Mouse (Mus musculus): ENCODE measurements around the gene Kdm2b. TPM values are rescaled to one million over a fixed set of nuclear protein-coding genes. Genes with fewer than 3 reads are reported as not detected.

Gene Kdm2b
- polyA plus RNA-seq, 1 experiment from 2014 or later = 101 TPM

DNA sequence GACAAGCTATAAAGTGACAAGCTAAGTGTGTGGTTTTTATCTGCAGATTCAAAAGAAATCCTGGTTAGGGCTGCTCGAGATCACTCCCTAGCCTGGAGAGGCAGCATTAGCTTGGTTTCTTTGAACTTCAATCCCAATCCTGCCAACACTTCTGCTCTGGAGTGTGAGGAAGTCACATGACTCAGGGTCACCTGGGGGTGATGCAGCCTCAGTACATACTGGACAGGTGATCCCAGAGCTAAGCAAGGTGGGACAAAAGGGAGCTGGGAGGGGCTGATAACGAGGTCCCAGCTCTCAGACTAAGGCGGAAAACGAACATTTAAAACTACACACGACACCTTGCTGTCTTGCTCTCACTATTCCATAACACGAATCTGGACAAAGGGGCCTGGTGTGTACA is 24.8 kb downstream of the Kdm2b start:
- H3K4me3 ChIP-seq = no peak overlapping the region
- H3K36me3 ChIP-seq = no peaks in the 10 kb centered on the region
- no peak overlapping the region for H3K27ac ChIP-seq
- no peaks in the 10 kb centered on the region for H3K9me3 ChIP-seq
- H3K4me1 ChIP-seq (replicated peaks) = no peaks in the 10 kb centered on the region
- no peak overlapping the region for H3K9ac ChIP-seq
- H3K27me3 ChIP-seq = no peaks in the 10 kb centered on the region
- WGBS = 94% methylated on average over 6 of the region's 6 CpGs
- ATAC-seq (ENCODE audit: low FRiP score) = no peak
- no peak overlapping the region for H3K4me2 ChIP-seq

DNA sequence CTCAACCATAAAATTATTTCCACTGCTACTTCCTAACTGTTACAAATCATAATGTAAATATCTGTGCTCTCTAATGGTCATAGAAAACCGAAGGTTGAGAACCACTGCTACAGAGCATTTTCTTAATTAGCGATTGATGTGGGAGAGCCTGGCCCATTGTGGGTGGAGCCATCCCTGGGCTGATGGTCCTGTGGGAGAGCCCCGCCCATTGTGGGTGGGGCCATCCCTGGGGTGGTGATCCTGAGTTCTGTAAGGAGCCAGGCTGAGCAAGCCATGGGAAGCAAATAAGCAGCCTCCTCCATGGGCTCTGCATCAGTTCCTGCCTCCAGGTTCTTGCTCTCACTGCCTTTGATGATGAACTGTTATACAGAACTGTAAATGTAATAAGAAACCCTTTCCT is 27.7 kb downstream of the Kdm2b start:
- H3K4me3 ChIP-seq = no peak overlapping the region
- no peaks in the 10 kb centered on the region for H3K36me3 ChIP-seq
- no peak overlapping the region for H3K27ac ChIP-seq
- no peaks in the 10 kb centered on the region for H3K9me3 ChIP-seq
- peaks cover 15% of the 10 kb centered on the region for H3K4me1 ChIP-seq (replicated peaks)
- 64% methylated on average over 3 of the region's 3 CpGs for WGBS
- no peak overlapping the region for H3K9ac ChIP-seq
- no peaks in the 10 kb centered on the region for H3K27me3 ChIP-seq
- H3K4me2 ChIP-seq = no peak overlapping the region
- ATAC-seq (ENCODE audit: low FRiP score) = no peak

DNA sequence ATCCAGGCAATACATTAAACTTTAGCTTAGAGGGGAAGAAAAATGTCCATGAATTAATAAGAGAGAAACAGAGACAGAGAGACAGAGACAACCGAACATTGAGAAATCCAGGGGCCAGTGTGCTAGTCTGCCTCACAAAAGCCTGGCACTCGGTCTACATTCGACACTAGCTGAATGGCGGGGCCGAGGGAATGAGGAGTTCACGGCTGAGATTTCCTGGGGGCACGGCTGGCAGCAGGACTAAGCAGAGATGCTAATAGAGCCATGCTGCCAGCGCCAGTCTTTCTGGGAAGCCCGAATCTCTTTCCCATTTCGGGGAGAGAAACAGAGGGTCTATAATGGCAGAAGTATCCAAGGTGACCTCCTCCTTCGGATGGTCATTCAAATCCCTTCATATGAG is 30.2 kb downstream of the Kdm2b start:
- Histone ChIP-seq H3K9ac (no peak overlapping the region), H3K27me3 (peaks cover 3% of the 10 kb centered on the region; the same call in 1 of the 2 replicates), H3K9me3 (no peaks in the 10 kb centered on the region), H3K4me2 (no peak overlapping the region), H3K36me3 (no peaks in the 10 kb centered on the region), H3K4me1 (replicated peaks) (peaks cover 24% of the 10 kb centered on the region), H3K4me3 (no peak overlapping the region), H3K27ac (no peak overlapping the region)
- ATAC-seq (ENCODE audit: low FRiP score) = no peak
- 65% methylated on average over 11 of the region's 11 CpGs for WGBS

DNA sequence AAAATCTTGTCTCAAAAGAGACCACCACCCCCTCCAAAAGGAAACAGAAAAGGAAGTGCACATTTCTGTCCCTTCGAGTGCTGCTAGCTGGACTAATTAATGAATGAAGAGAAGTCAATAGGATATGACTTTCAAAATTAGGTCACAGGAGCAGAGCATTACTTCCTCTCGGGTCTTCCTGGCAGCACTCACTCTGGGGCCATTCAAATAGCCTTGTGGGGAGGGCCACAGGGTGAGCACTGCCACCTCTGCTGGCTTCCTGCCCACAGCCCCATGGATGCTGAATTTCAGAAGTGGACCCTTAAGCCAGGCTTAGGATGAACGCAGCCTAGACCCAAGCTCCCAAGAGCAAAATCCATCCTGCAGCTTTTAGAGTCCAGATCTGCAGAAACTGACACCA is 33.6 kb downstream of the Kdm2b start:
- H3K4me3 ChIP-seq = no peak overlapping the region
- no peaks in the 10 kb centered on the region for H3K9me3 ChIP-seq
- H3K36me3 ChIP-seq = no peaks in the 10 kb centered on the region
- H3K9ac ChIP-seq = no peak overlapping the region
- peaks cover 28% of the 10 kb centered on the region for H3K27me3 ChIP-seq
- 69% methylated on average over 3 of the region's 3 CpGs for WGBS
- H3K27ac ChIP-seq = no peak overlapping the region
- peaks cover 44% of the 10 kb centered on the region for H3K4me1 ChIP-seq (replicated peaks)
- H3K4me2 ChIP-seq = no peak overlapping the region
- no peak for ATAC-seq (ENCODE audit: low FRiP score)

DNA sequence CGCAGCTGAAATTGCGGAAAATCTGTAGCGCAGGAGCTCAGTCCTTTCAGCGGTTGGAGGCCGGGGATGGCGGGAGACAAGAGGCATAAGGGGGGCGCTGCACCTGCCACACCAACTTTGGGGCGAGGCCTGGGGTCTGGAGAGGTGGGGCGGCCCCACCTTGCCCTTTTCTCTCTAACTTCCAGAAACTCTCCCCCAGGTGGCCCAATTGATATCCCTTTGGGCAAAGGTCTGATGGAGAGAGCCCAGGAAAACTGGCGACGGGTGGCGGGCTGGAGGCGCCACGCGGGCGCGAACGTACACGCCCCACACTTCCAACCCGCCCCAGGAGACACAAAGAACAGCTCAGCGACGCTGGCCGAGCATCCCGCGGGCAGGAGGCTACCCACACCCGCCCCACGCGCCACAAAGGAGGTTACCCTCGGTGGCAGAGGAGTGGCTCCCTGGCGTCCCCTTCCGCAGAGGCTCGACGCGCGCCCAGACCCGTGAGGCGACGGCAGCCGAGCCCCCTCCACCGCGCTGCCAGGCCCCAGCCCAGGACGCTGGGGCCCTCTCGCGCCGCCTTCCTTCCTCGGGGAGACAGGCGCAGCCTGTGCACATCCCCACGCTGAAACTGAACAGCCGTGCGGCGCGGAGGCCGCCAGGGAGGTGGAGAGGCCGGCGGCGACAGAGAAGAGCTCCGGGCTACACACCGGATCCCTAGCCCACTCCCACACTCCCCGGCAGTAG is 37.5 kb downstream of the Kdm2b start:
- peak overlapping the region; percentile 60 for H3K27ac ChIP-seq

DNA sequence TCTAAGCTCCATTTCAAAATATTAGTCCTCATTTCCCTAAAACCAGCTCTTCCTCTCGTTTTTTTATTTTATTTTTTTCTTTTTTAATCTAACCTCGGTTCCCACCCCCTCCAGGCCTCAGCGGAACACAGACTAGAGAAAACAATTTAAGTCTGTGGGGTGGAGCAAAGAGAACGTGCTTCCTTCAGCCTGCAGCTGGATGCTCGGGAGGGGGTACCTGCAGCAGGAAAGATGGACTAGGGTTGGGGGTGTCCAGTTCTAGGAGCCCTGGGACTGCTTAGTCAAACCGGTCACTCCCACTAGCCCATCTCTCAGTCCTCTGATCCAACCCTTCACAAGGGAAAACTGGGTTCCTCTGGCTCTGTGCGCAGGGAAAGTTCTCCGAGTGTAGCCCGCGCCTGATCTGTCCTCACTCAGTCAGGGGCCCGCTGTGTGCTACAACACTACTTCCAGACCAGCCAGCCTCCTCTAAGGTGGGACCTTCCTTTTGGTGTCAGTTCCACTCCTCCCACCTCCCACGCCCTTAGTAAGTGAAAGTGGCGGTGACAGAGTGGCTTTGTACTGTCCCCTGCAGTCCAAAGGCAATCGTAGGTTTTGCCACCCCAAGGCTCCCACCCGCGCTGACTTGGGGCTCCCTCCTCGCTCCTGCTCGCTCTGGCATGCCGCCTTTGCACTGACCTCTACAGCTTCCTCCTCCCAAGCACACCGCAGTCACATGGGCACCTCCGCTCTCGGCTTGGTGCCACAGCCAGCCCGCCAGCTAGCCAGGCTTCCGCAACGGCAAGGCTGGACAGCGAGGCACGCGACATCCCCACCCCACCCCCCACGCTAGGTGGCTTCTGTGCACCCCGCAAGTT is 38.3 kb downstream of the Kdm2b start:
- Histone ChIP-seq H3K36me3 (no peaks in the 10 kb centered on the region), H3K9ac (peak overlapping the region; percentile 74), H3K4me1 (replicated peaks) (peaks cover 36% of the 10 kb centered on the region), H3K27me3 (peaks cover 28% of the 10 kb centered on the region), H3K4me2 (peak overlapping the region; percentile 84), H3K9me3 (no peaks in the 10 kb centered on the region), H3K4me3 (peak overlapping the region; percentile 44), H3K27ac (peak overlapping the region; percentile 48)
- WGBS = 3% methylated on average over 30 of the region's 30 CpGs
- peak; percentile 44 for ATAC-seq (ENCODE audit: low FRiP score)

More for the DNA sequence above, 37.5 kb downstream of the Kdm2b start:
- H3K4me3 ChIP-seq = peak overlapping the region; percentile 44
- ATAC-seq (ENCODE audit: low FRiP score) = peak; percentile 23; the same call in 1 of the 2 replicates
- WGBS = 1% methylated on average over 59 of the region's 59 CpGs
- H3K27me3 ChIP-seq = peaks cover 28% of the 10 kb centered on the region
- peak overlapping the region; percentile 84 for H3K4me2 ChIP-seq
- H3K9me3 ChIP-seq = no peaks in the 10 kb centered on the region
- H3K4me1 ChIP-seq (replicated peaks) = peaks cover 42% of the 10 kb centered on the region
- no peaks in the 10 kb centered on the region for H3K36me3 ChIP-seq
- peak overlapping the region; percentile 74 for H3K9ac ChIP-seq

DNA sequence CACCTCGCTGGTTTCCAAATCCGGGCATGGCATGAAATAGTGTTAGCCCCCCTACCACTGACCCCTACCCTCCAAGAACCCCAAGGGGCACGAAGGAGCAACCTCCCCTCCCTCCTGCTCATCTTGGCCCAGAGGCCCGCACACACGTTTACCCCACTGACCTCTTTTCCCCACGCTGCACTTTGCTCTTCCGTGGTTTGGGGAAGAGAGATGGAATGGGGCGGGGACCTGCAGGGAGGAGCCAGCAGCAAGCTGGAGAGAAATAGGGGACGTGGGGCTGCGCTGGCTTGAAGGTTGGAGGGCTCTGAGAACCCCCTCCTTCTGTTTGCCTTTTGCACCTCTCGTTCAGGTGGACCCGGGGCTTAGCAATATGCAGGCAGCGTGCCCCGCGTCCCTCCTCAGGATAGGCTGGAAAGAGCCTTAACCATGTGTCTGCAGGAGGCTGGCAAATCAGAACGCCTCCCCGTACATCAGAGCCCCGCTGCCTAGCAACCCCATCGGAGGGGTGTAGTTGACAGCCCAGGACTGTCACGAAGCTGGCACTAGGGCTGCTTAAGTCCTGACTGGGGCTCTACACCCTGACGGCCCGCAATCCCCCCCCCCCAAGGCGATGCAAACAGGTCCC is 39.2 kb downstream of the Kdm2b start:
- H3K27me3 ChIP-seq = peaks cover 28% of the 10 kb centered on the region
- H3K27ac ChIP-seq = peak overlapping the region; percentile 58
- peak overlapping the region; percentile 84 for H3K4me2 ChIP-seq
- no peaks in the 10 kb centered on the region for H3K9me3 ChIP-seq
- H3K36me3 ChIP-seq = no peaks in the 10 kb centered on the region
- 21% methylated on average over 23 of the region's 23 CpGs for WGBS
- peak overlapping the region; percentile 44 for H3K4me3 ChIP-seq
- peak; percentile 92 for ATAC-seq (ENCODE audit: low FRiP score)
- peaks cover 31% of the 10 kb centered on the region for H3K4me1 ChIP-seq (replicated peaks)
- peak overlapping the region; percentile 74 for H3K9ac ChIP-seq

DNA sequence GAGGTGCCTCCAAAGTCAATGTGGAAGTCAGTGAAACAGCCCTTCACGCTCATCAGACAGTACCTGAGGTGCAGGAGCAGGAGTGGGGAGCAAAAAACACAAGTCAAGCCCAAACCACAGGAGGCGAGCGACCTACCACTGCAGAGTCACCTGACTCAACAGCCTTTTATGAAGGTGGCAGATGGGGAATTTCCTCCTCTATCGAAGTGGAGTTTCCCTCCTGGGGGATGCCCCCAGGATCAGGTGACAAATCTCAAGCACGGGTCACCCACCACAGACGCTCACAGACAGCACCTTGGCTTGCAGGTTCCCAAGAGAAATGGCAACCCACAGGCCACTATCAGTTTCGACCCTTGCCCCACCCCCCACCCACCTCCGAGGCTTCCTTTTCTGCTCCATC is 40.5 kb downstream of the Kdm2b start:
- peaks cover 22% of the 10 kb centered on the region for H3K27me3 ChIP-seq
- 88% methylated on average over 8 of the region's 8 CpGs for WGBS
- H3K4me3 ChIP-seq = no peak overlapping the region
- H3K36me3 ChIP-seq = 0 out of 2 replicates have a peak, but pooled peaks cover 4% of the 10 kb centered on the region
- no peak overlapping the region for H3K27ac ChIP-seq
- no peak overlapping the region for H3K9ac ChIP-seq
- no peak for ATAC-seq (ENCODE audit: low FRiP score)
- no peaks in the 10 kb centered on the region for H3K9me3 ChIP-seq
- no peak overlapping the region for H3K4me2 ChIP-seq
- peaks cover 31% of the 10 kb centered on the region for H3K4me1 ChIP-seq (replicated peaks)

DNA sequence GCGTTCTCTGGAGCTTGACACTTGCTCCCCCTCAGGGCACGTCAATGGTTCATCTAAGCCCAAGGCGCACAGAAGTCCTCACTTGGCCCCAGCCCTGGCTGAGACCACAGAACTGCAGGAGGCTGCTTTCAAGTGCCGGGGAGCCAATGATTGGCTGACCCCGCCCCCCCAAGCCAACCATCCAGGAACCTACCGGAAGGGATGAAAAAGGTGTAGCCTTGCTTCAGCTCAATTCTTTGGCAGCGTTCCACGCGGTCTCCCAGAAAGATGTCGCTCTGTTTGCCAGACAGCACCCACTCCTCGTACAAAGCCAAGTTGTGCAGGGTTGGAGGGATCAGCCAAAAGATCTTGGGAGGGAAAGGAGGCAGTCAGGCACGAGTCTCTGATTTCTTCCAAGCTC is 42.1 kb downstream of the Kdm2b start:
- H3K9ac ChIP-seq = no peak overlapping the region
- H3K9me3 ChIP-seq = no peaks in the 10 kb centered on the region
- H3K4me2 ChIP-seq = no peak overlapping the region
- peaks cover 7% of the 10 kb centered on the region for H3K27me3 ChIP-seq
- H3K4me1 ChIP-seq (replicated peaks) = peaks cover 25% of the 10 kb centered on the region
- ATAC-seq (ENCODE audit: low FRiP score) = no peak
- WGBS = 84% methylated on average over 12 of the region's 12 CpGs
- no peak overlapping the region for H3K4me3 ChIP-seq
- peaks cover 8% of the 10 kb centered on the region; the same call in 1 of the 2 replicates for H3K36me3 ChIP-seq
- no peak overlapping the region for H3K27ac ChIP-seq

DNA sequence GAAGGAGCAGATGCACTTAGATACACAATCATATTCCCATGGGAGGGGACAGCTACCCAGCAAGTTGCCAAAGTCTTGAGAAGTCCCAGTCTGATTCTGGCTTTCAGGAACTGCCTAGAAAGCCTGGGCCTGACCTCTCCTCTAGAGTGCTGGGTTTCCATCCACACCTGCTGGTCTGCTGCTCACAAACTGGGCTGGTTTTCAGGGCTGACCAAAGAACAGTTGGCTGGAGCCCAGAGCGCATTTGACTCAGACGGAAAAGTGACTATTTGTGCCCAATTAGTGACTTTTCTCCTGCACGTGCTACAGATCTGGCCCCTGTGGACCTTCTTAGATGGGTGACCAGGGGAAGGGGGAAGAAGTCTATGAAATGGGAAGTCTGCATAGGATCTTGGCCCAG is 50.9 kb downstream of the Kdm2b start:
- 93% methylated on average over 3 of the region's 3 CpGs for WGBS
- Histone ChIP-seq H3K27me3 (no peaks in the 10 kb centered on the region), H3K36me3 (peaks cover 20% of the 10 kb centered on the region), H3K4me1 (replicated peaks) (peaks cover 8% of the 10 kb centered on the region), H3K27ac (peak overlapping the region; percentile 15; the same call in 1 of the 2 replicates), H3K4me3 (no peak overlapping the region), H3K4me2 (no peak overlapping the region), H3K9me3 (no peaks in the 10 kb centered on the region), H3K9ac (no peak overlapping the region)
- no peak for ATAC-seq (ENCODE audit: low FRiP score)

DNA sequence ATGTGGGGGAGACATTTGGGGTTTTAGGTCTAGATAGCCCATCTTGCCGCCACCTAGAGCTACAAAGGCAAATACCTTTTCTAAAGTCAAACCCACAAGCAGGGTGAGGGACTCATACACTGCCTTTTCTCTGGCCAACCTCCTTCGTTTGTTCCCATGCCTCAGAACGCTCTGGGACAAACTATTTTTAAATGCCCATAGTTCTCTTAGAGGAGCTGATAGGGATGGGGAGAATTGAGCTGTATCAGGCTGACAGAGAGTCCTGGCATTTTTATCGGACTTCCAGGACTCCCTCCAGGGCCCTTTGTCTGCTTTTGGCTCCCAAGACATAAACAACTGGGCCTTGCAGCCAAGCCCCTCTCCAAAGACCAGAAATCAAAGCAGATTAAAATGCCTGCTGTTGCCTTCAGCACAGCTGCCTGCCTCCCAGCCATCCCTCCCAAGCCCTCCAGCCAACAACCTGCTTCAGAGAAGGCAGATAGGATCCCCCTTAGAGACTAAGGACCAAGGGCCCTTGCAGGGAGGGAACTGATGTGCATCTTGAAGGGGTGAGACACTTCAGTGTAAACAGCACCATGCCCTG is 51.6 kb downstream of the Kdm2b start:
- Histone ChIP-seq H3K4me3 (no peak overlapping the region), H3K4me1 (replicated peaks) (peaks cover 8% of the 10 kb centered on the region), H3K9me3 (no peaks in the 10 kb centered on the region), H3K9ac (no peak overlapping the region), H3K27me3 (no peaks in the 10 kb centered on the region), H3K27ac (peak overlapping the region; percentile 15; the same call in 1 of the 2 replicates), H3K4me2 (no peak overlapping the region), H3K36me3 (peaks cover 22% of the 10 kb centered on the region)
- WGBS = 76% methylated on average over 4 of the region's 4 CpGs
- ATAC-seq (ENCODE audit: low FRiP score) = no peak

DNA sequence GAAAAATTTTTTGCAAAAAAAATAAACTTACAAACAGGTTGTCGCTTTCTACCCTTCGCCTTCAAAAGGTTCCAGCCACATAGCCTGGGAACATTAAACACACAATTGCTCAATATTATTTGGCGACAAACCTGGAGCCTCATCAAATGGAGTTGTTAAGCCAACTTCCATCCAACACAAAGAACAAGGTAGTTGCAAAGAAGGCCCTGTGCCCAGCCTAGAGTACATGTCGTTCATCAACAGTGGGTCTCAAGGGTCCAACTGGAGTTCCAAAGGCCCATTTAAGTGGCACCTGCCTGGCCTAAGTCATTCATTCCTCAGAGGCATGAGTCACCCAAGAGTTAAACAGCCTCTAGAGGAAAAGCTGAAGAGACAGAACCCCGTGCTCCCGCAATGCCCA is 52.6 kb downstream of the Kdm2b start:
- Histone ChIP-seq H3K4me3 (no peak overlapping the region), H3K27ac (no peak overlapping the region), H3K9me3 (no peaks in the 10 kb centered on the region), H3K4me2 (no peak overlapping the region), H3K4me1 (replicated peaks) (peaks cover 8% of the 10 kb centered on the region), H3K9ac (no peak overlapping the region), H3K36me3 (peaks cover 32% of the 10 kb centered on the region), H3K27me3 (no peaks in the 10 kb centered on the region)
- WGBS = 91% methylated on average over 6 of the region's 6 CpGs
- ATAC-seq (ENCODE audit: low FRiP score) = no peak

Measured in hindbrain, embryonic 13.5 days (tissue).